Mouse (Mus musculus) right cerebral cortex, postnatal 36 days (tissue): ENCODE measurements around the gene Cnbd2.
"Not testable (repeated sequence)": the region's sequence is repeated elsewhere in the genome, so short reads cannot be mapped to it uniquely, and the experiment has no call there.

Source experiments
- DNase-seq, 2 experiments: peaks; one replicate each; pipeline ENCODE4 v3.0.0; 2022; ENCODE audit warnings: low spot score in 2 of 2, mixed read lengths in 1 of 2

The Cnbd2 gene

DNA sequence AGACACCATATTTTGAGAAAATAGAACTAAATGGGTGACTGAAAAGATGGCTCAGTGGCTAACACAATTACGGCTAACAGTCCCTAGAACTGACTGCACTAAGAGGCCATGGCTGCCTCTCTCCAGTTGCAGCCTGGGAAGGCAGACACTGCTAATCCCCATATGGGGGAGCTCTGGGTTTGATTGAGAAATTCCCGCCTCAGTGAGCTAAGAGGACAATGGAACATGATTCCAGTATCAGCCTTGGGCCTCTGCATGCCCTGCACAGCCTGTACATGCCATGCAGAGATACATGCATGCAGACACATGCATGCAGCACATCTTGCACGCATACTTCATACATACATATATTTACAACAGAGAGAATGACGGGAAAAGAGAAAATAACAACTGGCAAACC is 69.3 kb downstream of the Cnbd2 start:
- DNase-seq: no peak

DNA sequence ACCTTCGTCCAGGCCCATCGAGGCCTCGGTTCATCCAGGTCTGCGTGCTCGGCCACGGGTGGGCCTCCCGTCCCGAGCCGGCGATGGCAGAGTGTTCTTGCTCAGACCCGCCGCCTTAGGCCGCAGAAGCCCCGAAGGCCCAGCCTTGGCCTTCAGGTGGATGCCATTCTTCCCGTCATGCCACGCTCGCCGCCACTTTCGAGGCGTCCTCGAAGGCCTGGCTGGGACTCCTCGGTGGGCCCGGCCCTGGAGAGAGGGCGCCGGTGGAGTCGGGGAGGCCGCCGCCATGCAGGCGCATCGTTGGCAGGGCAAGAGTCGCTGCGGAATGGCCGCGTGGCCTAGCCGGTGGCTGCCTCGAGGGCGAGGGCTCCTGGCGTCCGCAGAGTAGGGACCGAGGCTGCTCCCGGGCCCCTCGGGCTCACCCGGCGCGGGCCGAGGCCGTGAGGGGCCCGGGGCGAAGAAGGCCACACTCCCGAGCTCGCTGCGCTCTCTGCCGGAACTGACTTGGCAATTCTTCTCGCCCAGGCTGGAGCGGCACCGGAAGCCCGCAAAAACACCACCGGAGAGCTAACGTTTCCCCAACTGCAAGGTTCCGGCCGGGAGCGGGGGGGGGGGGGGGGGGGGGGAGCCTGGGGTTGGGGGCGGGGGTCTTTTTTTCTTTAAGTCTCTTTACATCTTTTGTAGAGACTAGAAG is 80.5 kb downstream of the Cnbd2 start:
- peak; percentile 30 to 48 for DNase-seq

DNA sequence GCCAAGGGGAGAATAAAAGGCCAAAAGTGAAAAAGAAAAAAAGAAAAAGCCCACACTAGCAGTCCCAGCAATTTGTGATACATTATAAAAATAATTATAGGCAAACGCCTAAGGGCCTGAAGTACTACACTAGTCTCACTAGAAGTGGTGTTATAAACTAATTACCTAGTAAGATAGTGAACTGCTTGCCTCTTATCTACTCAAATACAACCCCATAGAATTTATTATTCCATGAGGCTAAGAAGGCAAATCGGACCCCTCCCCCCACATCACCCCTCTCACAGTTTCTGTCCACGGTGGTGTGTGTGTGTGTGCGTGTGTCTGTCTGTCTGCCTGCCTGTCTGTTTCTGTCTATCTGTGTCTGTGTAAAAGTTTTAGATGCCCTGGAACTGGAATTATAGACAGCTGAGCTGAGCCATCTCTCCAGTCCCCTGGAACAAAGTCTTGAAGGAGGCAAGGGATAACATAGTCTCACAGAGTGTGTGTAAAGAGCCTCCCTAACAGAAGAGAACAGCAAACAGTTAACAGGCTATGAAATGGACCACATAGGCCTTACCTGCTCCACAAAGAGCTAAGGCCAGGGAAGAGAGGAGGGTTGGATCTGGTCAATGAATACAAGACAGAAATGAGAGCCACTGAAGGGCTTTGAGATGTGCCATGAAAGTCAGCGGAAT is 81.2 kb downstream of the Cnbd2 start:
- DNase-seq: no peak

DNA sequence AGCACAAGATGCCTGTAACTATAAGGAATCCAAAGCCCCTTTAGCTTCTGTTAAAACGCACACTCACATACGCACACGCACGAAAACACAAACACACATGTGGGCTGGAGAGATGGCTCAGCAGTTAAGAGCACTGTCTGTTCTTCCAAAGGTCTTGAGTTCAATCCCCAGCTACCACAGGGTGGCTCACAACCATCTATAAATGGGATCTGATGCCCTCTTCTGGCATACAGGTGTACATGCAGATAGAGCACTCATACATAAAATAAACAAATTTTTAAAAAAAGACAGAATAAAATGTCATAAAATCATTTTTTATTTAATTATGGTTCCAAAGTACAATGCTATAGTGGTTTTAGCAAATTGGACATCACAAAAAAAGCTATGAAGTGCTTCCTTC is 82.2 kb downstream of the Cnbd2 start:
- DNase-seq: no peak

DNA sequence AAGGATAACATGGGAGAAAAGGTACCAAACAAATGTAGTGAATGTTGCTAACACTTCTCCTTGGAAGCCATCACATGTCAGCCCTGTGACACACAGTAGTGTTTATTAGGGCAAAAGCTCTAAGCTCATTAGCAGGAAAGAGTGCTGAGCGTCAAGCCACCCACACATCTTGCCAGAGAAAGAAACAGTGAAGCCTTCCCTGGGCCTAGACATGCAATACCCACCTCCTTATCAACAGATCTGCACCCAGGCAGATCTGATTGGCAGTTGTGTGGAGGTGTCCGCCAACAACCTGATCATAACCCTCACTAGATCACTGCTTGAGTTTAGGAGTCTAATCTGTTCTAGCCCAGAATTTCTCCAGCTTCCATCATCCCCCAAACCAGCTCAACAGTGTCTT is 84.0 kb downstream of the Cnbd2 start:
- DNase-seq: no peak

DNA sequence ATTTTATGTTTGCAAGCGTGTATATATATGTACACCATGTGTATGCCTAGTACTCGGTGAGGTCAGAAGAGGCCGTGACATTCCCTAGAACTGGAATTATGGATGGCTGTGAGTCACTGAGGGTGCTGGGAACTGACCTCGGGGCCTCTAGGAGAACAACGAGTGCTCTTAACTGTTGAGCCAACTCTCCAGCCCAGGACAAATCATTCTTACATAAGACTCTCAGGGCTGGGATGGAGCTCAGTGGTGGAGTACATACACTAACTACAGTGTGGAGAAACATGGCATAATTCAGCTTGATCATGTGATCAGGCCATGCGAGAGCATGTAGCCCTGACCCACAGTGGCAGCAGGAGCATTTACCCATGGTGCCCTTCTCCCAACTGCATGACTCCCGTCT is 85.9 kb downstream of the Cnbd2 start:
- DNase-seq: no peak

DNA sequence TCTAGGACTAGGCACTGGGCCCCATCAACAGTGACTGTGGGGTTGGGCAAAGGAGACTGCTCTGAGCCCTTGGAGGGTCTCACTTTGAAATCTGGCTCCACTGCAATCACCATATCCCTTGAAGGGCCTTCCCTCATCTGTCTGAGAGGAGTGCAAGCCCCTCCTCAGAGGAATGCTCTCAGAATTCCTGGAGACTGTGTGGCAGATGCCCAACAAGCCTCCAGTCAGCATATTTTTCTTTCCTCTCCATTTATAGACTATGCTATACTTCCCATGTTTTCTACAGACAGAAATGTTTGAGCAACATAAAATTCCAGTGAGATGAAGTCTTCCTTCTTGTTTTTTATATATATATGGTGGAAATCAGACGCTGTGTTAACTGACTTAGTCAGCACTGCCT is 87.4 kb downstream of the Cnbd2 start:
- no peak for DNase-seq

DNA sequence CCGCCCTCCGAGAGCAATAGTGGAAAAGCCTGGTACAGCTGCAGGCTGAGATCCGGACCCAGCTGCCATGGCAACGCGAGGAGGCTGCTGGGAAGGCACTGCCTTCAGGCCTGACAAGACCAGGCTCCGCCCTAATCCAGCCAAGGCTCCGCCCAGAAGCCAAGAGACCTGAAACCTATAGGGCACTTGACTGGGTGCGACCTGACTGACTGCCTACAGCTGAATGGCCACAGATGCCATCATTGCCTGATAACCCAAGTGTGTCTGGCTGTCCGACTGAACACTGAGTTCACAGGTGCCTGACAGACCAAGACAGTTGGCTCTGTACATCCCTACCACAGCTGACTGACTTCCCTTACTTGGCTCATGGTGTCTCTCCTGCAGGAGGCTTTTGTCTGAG is 89.2 kb downstream of the Cnbd2 start:
- peak; percentile 46 to 67 for DNase-seq

DNA sequence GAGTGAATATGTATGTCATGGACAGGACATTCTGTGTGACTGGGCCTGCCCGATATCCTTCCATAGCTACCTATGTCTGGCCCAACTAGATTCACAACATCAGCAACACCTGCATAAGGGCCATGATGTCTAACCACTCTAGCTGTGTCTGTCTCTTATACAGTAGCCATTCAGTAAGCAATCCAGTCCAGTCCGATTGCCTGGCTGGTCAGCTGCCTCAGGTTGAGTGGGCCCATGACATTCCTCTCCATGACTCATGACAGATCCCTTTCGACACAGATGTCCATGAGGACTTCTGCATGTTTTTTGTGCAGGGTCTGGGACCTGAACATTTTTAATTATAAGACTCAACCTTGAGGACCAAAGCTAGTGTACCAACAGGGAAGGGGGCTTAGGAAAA is 89.9 kb downstream of the Cnbd2 start:
- no peak for DNase-seq

DNA sequence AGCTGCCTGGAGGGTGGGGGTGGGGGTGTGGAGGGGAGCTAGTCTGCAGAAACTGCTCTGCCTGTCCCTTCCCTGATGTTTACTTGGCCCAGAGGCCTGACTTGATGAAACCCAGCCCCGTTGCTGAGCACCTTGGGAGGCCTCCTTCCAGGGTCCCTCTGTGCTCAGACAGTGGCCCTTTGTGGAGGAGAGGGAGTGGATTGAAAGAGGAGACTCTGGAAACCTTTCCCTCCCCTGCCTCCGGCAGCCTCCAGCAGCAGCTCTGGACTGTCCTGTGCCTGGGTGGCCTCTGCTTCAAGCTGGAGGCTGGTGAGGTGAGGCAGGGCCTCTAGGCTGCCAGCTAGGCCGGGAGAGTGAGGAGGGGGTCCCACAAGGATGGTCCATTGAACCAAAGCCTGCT is 94.9 kb downstream of the Cnbd2 start:
- no peak for DNase-seq

DNA sequence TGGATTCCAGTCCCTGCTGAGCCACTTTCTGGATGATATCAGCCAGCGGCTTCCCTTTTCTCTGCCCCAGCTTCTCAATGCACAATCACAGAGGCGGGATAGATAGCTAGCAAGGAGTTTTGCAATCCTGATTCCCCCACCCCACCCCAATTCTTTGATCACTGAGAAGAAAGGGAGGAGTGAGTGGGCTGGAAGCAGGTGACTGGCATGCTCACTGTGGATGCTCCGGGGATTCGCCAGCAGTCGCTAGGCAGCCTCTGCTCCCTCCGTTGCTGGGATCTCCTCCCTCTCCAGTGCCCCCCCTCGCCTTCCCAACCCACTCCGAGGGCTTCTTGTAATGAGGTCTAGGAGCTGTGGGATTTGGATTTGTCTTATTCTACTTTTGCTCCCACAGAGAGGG is 96.1 kb downstream of the Cnbd2 start:
- DNase-seq: peak; percentile 52 to 55

DNA sequence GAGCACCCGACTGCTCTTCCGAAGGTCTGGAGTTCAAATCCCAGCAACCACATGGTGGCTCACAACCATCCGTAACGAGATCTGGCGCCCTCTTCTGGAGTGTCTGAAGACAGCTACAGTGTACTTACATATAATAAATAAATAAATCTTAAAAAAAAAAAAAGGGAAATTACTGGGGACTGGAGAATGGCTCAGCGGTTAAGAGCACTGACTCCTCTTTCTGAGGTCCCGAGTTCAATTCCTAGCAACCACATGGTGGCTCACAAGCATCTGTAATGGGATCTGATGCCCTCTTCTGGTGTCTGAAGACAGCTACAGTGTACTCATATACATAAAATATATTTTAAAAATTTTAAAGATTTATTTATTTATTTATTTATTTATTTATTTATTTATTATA is 99.2 kb downstream of the Cnbd2 start:
- DNase-seq: not testable (repeated sequence)

DNA sequence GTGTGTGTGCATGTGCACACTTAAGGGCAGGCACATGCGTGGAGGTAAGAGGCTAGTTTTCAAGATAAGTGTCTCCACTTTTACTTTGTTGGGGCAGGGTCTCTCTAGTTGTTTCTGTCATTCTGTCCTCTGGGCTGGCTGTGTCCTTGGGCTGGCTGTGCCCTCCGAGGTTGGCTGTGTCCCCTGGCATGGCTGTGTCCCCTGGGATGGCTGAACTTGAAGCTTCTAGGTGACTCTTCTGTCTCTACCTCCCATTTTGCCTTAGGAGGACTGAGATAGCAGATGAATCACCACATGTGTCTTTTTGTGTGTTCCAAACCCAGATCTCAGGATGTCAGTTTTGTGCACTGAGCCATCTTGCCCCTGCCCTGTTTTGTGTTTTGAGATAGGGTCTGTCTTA is 102.9 kb downstream of the Cnbd2 start:
- no peak for DNase-seq

DNA sequence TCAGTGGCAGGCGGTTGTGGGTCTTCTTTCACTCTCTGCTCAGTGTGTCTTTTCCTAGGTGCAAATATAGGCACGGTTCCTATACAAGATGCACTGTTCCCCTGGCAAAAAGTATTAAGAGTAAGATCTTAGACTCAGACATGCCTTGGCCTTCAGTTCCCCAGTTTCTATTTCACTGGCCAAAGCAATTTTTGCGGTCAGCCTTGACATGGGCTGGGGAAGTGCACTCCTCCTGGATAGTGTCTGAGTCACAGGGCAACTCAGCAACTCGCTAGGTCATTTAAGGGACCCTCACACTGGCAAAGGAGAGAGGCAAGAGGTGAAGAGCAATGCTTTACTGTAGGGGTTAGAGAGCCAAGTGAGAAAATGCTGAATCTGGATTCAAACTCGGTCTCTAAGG is 103.6 kb downstream of the Cnbd2 start:
- no peak for DNase-seq

DNA sequence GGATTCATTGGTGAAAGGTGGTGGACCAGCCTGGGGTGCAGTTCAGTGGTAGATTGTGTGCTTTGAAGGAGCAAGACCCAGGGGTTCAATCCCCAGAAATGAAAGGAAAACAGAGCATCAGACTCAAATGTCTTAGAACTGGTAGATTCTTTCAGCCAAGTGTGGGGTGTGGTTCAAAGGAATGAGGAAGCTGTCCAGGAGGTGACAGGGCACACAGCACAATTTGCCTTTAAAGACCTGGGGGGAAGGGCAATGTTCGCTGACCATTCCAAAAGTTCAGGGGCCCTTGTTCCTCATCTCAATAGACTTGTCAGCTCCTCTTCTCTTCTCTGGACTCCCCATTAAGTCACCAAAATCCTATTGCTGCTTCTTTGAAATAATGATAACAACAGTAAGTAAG is 105.1 kb downstream of the Cnbd2 start:
- no peak for DNase-seq

DNA sequence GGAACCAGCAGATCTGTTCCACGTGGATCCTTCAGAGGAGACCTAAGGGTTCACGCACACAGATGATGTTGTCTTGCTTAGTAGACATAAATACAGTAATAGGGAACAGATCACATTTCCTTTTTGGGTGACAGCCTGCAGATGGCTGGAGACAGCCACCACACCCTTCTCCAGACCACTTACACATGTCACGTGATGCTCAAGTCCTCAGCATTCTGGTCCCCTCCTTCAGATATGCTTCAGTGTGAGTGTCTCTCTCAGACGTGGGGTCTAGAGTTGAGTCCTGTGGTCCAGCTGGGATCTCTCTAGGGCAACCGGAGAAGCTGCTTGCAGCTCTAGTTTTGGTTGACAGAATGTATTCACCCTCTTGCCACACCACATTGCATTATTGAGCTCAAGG is 106.4 kb downstream of the Cnbd2 start:
- DNase-seq: no peak

DNA sequence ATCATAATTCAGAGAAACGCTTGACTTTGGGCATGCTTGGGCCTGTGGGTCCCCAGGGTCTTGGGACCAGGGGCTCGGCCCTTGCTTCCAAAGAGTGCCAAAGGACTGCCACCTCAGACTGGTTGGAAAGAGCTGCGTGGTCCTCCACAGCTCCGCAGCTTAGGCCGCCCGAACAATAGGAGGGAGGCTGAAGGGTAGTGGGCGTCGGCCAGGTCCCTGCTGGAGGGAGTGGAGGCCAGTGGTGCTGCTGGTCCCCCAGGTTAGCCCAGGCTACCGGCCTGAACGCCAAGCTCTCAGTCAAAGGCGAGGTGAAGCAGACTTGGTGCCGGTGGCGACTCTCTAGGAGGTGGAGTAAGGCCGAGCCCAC is 108.2 kb downstream of the Cnbd2 start:
- DNase-seq: no peak

DNA sequence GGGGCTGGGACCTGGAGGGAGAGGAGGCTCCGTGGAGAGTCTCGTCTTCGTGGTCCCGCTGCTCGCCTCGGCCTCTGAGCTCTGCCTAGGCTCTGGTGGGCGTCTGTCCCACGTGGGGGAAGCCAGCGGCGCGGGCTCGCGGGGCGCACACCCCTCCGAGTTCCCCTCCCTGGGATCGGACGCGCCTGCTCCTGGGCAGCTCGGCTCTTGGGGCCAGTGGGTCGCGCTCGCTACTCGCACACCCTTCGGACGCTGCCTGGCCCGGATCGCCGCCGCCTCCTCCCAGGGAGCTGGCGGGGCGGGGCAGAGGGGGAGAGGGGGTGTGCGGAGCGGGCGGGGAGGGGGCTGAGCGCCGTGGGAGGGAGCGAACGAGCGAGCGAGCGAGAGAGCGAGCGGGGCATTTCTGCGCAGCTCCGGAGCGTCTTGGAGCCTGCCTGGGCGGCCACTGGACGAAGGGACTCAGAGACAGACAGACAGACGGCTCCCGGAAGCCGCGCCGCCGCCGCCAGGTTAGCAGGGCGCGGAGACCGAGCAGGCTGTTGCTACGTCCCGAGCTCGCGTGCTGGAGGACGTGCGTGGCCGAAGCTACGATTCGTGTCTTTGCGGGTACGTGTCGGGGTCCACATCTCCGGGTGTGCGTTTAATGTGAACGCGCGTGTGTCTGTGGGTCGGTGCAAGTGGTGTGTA is 108.7 kb downstream of the Cnbd2 start, which contains the start of gene Epb41l1:
Epb41l1 (plus strand) TSS at position 216 of the 687 bp plus-strand sequence.
- DNase-seq: no peak

DNA sequence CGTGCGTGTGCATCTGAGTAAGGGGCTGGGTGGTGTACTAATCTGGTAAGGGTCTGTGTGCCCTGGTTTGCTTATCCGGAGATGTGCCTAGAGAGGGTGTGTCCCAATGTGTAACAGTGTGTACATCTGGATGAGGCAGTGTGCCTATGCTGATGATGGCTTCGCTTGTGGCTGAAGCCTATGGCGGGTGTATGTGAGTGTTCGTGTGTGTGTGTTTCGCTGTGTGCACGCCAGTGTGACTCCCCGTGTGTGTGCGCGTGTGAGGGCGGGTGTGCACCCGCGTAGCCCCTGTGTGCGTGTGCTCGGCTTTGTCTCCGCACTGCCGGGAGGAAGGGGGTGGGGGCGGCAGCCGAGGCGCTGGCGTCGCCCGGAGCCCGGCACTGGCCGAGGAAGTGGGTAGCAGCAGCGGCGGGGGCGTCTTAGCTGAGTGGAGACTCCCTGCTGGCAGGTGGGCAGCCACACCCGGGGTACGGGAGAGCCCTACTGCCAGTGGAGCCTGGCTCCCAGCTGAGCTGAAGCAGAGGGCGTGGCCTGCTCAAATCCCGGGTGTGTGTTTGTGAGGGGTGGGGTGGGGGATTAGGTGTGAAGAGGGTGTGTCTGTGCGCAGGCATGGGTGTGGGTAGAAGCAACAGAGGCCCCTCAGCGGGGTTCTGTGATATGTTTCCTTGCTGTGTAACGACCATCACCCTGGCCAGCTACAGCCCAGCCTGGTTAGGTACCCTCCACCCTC is 109.4 kb downstream of the Cnbd2 start:
- peak; percentile 52 to 65 for DNase-seq

DNA sequence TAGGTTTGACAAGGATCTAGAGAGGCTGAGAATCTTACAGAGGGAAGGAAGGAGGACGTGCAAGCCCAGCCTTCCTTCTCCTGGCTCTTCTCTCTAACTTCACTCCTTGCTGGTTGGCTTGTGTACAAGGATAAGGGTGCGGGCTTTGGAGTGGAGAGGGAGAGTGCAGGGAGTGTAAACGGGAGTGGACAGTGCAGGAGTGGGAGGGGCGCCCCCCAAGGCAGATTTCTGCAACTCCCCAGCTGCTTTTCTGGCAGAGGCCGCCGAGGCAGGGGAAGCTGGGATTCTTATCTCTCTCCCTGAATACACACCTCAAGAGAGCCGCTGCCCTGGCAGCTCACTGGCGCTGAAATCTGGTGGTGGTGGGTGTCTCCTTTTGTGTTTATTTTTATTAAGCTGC is 110.5 kb downstream of the Cnbd2 start:
- DNase-seq: no peak

DNA sequence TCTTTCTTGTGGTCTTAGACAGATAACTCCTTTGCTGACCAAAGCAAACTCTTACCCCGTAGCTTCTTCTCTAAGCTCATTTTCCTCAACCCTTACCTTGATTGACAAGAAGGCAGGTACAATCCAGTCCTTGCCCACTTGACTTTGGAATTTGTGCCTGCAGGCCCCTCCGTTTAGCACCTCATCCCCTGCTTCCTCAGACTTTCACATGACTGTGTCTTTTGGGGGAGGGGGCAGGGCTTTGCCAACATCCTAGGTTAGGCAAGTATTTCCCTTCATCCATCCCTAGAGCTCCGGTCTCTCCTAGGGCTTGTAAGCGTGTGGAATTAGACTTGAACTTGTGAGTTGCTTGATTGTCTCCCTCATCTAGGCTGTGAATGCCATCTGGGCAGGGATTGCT is 111.6 kb downstream of the Cnbd2 start:
- DNase-seq: no peak
